Mouse (Mus musculus): ENCODE measurements around the gene Rps17. TPM values are rescaled to one million over a fixed set of nuclear protein-coding genes. Genes with fewer than 3 reads are reported as not detected.

Rps17 gene
- polyA plus RNA-seq, 1 experiment, result 1,376 TPM

DNA sequence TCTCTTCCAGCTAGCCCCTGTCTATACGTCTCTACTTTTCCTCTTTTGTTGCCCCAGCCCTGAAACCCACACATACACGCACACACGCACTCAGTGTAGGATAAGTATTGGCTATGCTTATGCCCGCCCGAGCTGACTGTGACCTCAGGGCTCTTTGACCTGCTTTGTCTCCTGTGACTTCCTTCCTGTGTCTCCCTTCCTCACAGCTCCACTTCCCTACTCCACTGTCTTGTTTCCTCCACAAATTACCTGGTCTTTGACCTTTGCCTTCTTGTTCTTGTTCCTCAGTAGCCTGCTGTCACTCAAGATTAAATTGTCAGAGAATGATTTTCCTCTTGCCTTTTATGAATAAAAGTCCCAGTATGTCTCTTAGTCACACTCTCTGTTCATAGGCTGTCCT, 41.0 kb downstream of the Rps17 start:
- Histone ChIP-seq H3K4me3 (ENCODE audit: insufficient read depth, low read depth, low read length) (no peak overlapping the region), H3K27ac (ENCODE audit: insufficient read depth, low read depth, low read length) (0 out of 2 replicates have a peak overlapping the region, but pooled peaks have one; percentile 8), H3K27me3 (replicated peaks; ENCODE audit: control insufficient read depth, insufficient read depth, low read length) (no peaks in the 10 kb centered on the region), H3K4me1 (ENCODE audit: control insufficient read depth, insufficient read depth, low read length) (peaks cover 10% of the 10 kb centered on the region; the same call in 1 of the 2 replicates), H3K36me3 (ENCODE audit: control insufficient read depth, insufficient read depth, low read length) (no peaks in the 10 kb centered on the region)
- WGBS, result 61% methylated on average over 5 of the region's 5 CpGs
- DNase-seq, result peak; percentile 68
- no peak for TF ChIP-seq POLR2A (IDR thresholded peaks at IDR 0.05; ENCODE audit: low read depth, low read length)
- no peak for TF ChIP-seq CTCF (conservative IDR thresholded peaks at IDR 0.05; ENCODE audit: insufficient read depth, insufficient read length, low read depth, low read length)

DNA sequence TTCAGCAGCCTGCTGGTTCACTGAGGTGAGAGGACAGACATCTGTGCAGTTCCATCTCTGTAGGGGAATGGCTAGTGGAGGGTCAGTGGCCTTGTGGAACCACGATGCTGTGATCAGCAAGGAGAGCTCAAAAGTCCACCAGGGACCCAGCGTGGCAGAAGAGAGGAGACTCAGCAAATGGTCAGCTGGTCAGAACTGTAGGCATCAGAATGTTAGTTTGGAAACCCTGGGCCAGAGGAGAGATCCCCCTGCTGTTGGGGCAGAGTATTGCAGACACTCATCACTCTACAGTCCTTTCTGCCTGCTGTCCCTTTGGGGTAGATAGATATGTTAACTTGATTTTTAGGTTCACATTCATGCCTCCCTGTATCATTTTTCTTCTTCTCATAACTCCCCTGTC, 41.4 kb downstream of the Rps17 start:
- Histone ChIP-seq H3K36me3 (ENCODE audit: control insufficient read depth, insufficient read depth, low read length) (no peaks in the 10 kb centered on the region), H3K4me3 (ENCODE audit: insufficient read depth, low read depth, low read length) (no peak overlapping the region), H3K27me3 (replicated peaks; ENCODE audit: control insufficient read depth, insufficient read depth, low read length) (no peaks in the 10 kb centered on the region), H3K27ac (ENCODE audit: insufficient read depth, low read depth, low read length) (0 out of 2 replicates have a peak overlapping the region, but pooled peaks have one; percentile 8), H3K4me1 (ENCODE audit: control insufficient read depth, insufficient read depth, low read length) (peaks cover 10% of the 10 kb centered on the region; the same call in 1 of the 2 replicates)
- TF ChIP-seq CTCF (conservative IDR thresholded peaks at IDR 0.05; ENCODE audit: insufficient read depth, insufficient read length, low read depth, low read length), result peak; percentile 78
- TF ChIP-seq POLR2A (IDR thresholded peaks at IDR 0.05; ENCODE audit: low read depth, low read length), result no peak
- DNase-seq, result peak; percentile 82
- WGBS, result 67% methylated on average over 2 of the region's 2 CpGs

DNA sequence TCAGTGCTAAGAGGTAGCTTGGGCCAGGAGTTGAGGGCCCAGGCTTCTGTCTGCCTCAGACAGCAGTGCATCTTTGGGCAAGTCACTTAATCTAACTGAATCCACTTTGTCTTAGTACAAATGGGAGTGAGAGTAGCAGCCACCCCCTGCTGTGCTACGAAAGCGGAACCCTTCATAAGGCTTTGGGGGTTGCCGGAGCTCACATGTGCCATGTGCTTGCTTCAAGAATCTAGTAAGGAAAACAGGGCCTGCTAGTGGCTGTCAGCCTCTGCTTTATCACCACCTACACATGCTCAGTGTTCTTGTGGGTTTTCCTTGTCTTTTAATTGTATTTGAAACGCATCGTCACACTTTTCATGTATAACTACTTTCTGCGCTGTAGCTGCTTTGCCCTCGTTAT, 43.7 kb downstream of the Rps17 start:
- WGBS, result 82% methylated on average over 7 of the region's 7 CpGs
- no peak for TF ChIP-seq CTCF (conservative IDR thresholded peaks at IDR 0.05; ENCODE audit: insufficient read depth, insufficient read length, low read depth, low read length)
- no peak for TF ChIP-seq POLR2A (IDR thresholded peaks at IDR 0.05; ENCODE audit: low read depth, low read length)

DNA sequence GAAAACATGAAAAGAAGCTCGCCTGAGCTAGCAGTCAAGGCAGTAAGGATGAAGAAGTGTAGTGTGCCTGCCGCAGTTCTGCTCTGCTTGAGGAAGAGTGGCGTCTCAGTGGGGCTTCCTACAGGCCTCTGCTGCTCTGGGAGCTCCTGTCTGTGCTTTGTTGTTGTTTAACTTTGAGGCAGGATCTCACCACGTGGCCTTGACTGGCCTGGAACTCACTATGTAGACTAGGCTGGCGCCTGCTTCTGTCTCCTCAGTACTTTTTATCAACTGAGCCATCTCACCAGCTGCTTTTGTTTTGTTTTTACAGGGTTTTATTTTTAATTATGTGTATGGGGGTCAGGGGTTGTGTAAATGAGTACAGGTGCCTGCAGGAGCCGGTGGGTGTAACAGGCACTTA, 46.8 kb downstream of the Rps17 start:
- Histone ChIP-seq H3K27me3 (replicated peaks; ENCODE audit: control insufficient read depth, insufficient read depth, low read length) (no peaks in the 10 kb centered on the region), H3K4me3 (ENCODE audit: insufficient read depth, low read depth, low read length) (no peak overlapping the region), H3K27ac (ENCODE audit: insufficient read depth, low read depth, low read length) (no peak overlapping the region), H3K36me3 (ENCODE audit: control insufficient read depth, insufficient read depth, low read length) (peaks cover 1% of the 10 kb centered on the region; the same call in 1 of the 2 replicates), H3K4me1 (ENCODE audit: control insufficient read depth, insufficient read depth, low read length) (0 out of 2 replicates have a peak, but pooled peaks cover 3% of the 10 kb centered on the region)
- TF ChIP-seq POLR2A (IDR thresholded peaks at IDR 0.05; ENCODE audit: low read depth, low read length) (no peak), CTCF (conservative IDR thresholded peaks at IDR 0.05; ENCODE audit: insufficient read depth, insufficient read length, low read depth, low read length) (no peak)
- peak; percentile 40 for DNase-seq
- WGBS, result 43% methylated on average over 6 of the region's 6 CpGs

More for the DNA sequence above, 43.7 kb downstream of the Rps17 start:
- no peak overlapping the region for H3K27ac ChIP-seq (ENCODE audit: insufficient read depth, low read depth, low read length)
- no peaks in the 10 kb centered on the region for H3K36me3 ChIP-seq (ENCODE audit: control insufficient read depth, insufficient read depth, low read length)
- no peak for DNase-seq
- H3K4me1 ChIP-seq (ENCODE audit: control insufficient read depth, insufficient read depth, low read length), result peaks cover 12% of the 10 kb centered on the region; the same call in 1 of the 2 replicates
- no peaks in the 10 kb centered on the region for H3K27me3 ChIP-seq (replicated peaks; ENCODE audit: control insufficient read depth, insufficient read depth, low read length)
- no peak overlapping the region for H3K4me3 ChIP-seq (ENCODE audit: insufficient read depth, low read depth, low read length)

DNA sequence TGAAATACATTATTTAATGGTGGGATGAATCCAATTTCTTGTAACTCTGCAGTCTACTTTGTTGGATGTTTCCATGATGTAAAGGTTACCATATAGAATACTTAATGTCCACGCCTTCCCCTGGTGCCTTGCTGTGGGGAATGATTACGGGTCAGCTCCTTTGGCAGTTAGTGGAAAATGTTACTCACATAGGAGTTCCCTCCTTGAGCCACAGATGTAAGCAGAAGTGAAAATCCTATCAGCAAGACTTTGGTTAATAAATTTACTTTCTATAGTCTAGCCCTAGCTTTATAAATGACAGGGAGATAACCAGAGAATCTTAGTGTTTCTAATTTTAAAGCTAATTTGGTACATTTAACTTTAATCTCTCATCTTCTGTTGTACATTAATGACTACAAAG, 49.9 kb downstream of the Rps17 start:
- Histone ChIP-seq H3K27ac (ENCODE audit: insufficient read depth, low read depth, low read length) (no peak overlapping the region), H3K36me3 (ENCODE audit: control insufficient read depth, insufficient read depth, low read length) (peaks cover 1% of the 10 kb centered on the region), H3K4me1 (ENCODE audit: control insufficient read depth, insufficient read depth, low read length) (0 out of 2 replicates have a peak, but pooled peaks cover 3% of the 10 kb centered on the region), H3K4me3 (ENCODE audit: insufficient read depth, low read depth, low read length) (no peak overlapping the region), H3K27me3 (replicated peaks; ENCODE audit: control insufficient read depth, insufficient read depth, low read length) (no peaks in the 10 kb centered on the region)
- WGBS, result 94% methylated on average over 2 of the region's 2 CpGs
- TF ChIP-seq POLR2A (IDR thresholded peaks at IDR 0.05; ENCODE audit: low read depth, low read length) (no peak), CTCF (conservative IDR thresholded peaks at IDR 0.05; ENCODE audit: insufficient read depth, insufficient read length, low read depth, low read length) (no peak)
- DNase-seq, result no peak

Other genes with a start within 250 kb of the Rps17 start
- 18.8 and 21.9 TPM in 2 replicates for gene Slc28a1, start 230.5 kb downstream of the Rps17 start, polyA plus RNA-seq (2012; rRNA removed)
- 31.6 and 31.8 TPM in 2 replicates for gene Pde8a, start 131.7 kb downstream of the Rps17 start, polyA plus RNA-seq (2012; rRNA removed)
- gene Cpeb1, start 110.2 kb upstream of the Rps17 start, polyA plus RNA-seq (2012; rRNA removed), result 12.7 and 13.5 TPM in 2 replicates
- gene Ap3b2, start 148.7 kb upstream of the Rps17 start, polyA plus RNA-seq (2012; rRNA removed), result 0.29 and 0.44 TPM in 2 replicates
- gene BC048679, start 153.0 kb upstream of the Rps17 start, polyA plus RNA-seq (2012; rRNA removed), result 1.0 TPM in 1 of 2 replicates, not detected in the other
- gene Fsd2, start 221.7 kb upstream of the Rps17 start, polyA plus RNA-seq (2012; rRNA removed), result 0.24 and 0.66 TPM in 2 replicates
- gene Whamm, start 226.0 kb upstream of the Rps17 start, polyA plus RNA-seq (2012; rRNA removed), result 14.1 and 16.0 TPM in 2 replicates

Data from kidney, adult 2 months (tissue).